Mouse (Mus musculus) G1E (cell line): ENCODE data around the gene Thy1.

Experiments used
- CTCF ChIP-seq: IDR thresholded peaks from 2 replicates; pipeline ENCODE4 v1.5.1; 2012; ENCODE audit warnings: low read depth, low read length, inconsistent platforms, mixed read lengths
- GATA1 ChIP-seq: IDR thresholded peaks from 2 replicates; pipeline ENCODE4 v1.6.1; 2012; ENCODE audit warnings: borderline replicate concordance, low read length, inconsistent platforms, mixed read lengths
- GATA2 ChIP-seq: IDR thresholded peaks from 2 replicates; pipeline ENCODE4 v1.6.1; 2012; ENCODE audit warnings: low read depth, low read length, inconsistent platforms, borderline replicate concordance
- TAL1 ChIP-seq: conservative IDR thresholded peaks from 2 replicates; pipeline ENCODE4 v1.6.1; 2012; ENCODE audit warnings: low read depth, low read length, inconsistent platforms, mixed read lengths

- no peak for TF ChIP-seq GATA2
- TF ChIP-seq CTCF: no peak
- TF ChIP-seq TAL1: no peak
- no peak for TF ChIP-seq GATA1
Measured at GRCm38 (mm10) chr9:44010900-44011299, 32.3 kb upstream of the Thy1 start.
